Mouse (Mus musculus) ovary, adult 18-20 months (tissue): ENCODE results near the gene Cdk2ap2.
A peak's percentile ranks its signal among the peaks of the same experiment; 100 is the strongest.

ENCODE experiments used
- DNase-seq: peaks from one replicate; pipeline ENCODE4 v3.0.0; 2022; ENCODE audit warnings: low spot score, mixed read lengths

Gene Cdk2ap2

GRCm38 (mm10) chr19:4140147-4140546 lies 43.2 kb downstream of the Cdk2ap2 start:
- DNase-seq, result no peak

- DNase-seq, result no peak
Measured at GRCm38 (mm10) chr19:4142416-4143173, 45.6 kb downstream of the Cdk2ap2 start.

- no peak for DNase-seq
Measured at GRCm38 (mm10) chr19:4143759-4144268, 46.8 kb downstream of the Cdk2ap2 start, which contains the start of gene Cabp4. TSS of gene Cabp4 (minus strand) at chr19:4144033.

- DNase-seq, result no peak
Measured at GRCm38 (mm10) chr19:4144550-4145498, 47.8 kb downstream of the Cdk2ap2 start.

GRCm38 (mm10) chr19:4145936-4146335 lies 49.0 kb downstream of the Cdk2ap2 start:
- DNase-seq, result no peak

GRCm38 (mm10) chr19:4146366-4147021 lies 49.5 kb downstream of the Cdk2ap2 start:
- DNase-seq, result no peak

GRCm38 (mm10) chr19:4147022-4147405 lies 50.0 kb downstream of the Cdk2ap2 start:
- DNase-seq, result no peak

- no peak for DNase-seq
Measured at GRCm38 (mm10) chr19:4147782-4148490, 51.0 kb downstream of the Cdk2ap2 start.

GRCm38 (mm10) chr19:4148491-4148806 lies 51.5 kb downstream of the Cdk2ap2 start, which contains the start of gene Coro1b:
TSS of gene Coro1b (plus strand) at chr19:4148619.
- peak; percentile 95 for DNase-seq
